Mouse (Mus musculus) MEL (cell line): ENCODE results near the gene Arhgef1. TPM values are rescaled to one million over a fixed set of nuclear protein-coding genes. Genes with fewer than 3 reads are reported as not detected.

Source experiments
- DNase-seq: peaks from one replicate; pipeline ENCODE4 v3.0.0; 2011; ENCODE audit warnings: low read depth, low spot score
- H3K27ac ChIP-seq: 2 replicates; pipeline ENCODE4 v1.5.1; 2012; ENCODE audit warnings: low read depth, mild to moderate bottlenecking, control low read depth, low read length, moderate library complexity; ENCODE audit not compliant: control insufficient read depth
- H3K27me3 ChIP-seq, 2 experiments: fragments of 150-350 bp in 1 of 2; sonication (generic) in 1 of 2; 2 replicates each; pipeline ENCODE4 v1.6.1; 2012; ENCODE audit warnings: low read length in 2 of 2, mild to moderate bottlenecking in 2 of 2, improper control_type of control experiment in 1 of 2, moderate library complexity in 1 of 2; ENCODE audit not compliant: insufficient read depth in 2 of 2, control insufficient read depth in 1 of 2
- H3K36me3 ChIP-seq, 2 experiments: 2 replicates each; pipeline ENCODE4 v1.6.1; 2012 to 2014; ENCODE audit warnings: low read length in 2 of 2, improper control_type of control experiment in 1 of 2, inconsistent platforms in 1 of 2, mild to moderate bottlenecking in 1 of 2; ENCODE audit not compliant: insufficient read depth in 2 of 2, control insufficient read depth in 1 of 2
- H3K4me1 ChIP-seq, 2 experiments: fragments of 150-350 bp in 1 of 2; sonication (generic) in 1 of 2; 2 replicates each; pipeline ENCODE4 v1.6.1; 2012; ENCODE audit warnings: low read length in 2 of 2, improper control_type of control experiment in 1 of 2, mild to moderate bottlenecking in 1 of 2; ENCODE audit not compliant: insufficient read depth in 2 of 2, control insufficient read depth in 1 of 2
- H3K4me3 ChIP-seq, 2 experiments: fragments of 150-350 bp in 1 of 2; sonication (generic) in 1 of 2; 2 replicates each; pipeline ENCODE4 v1.5.1; 2012; ENCODE audit warnings: low read depth in 2 of 2, low read length in 2 of 2, mild to moderate bottlenecking in 2 of 2, moderate library complexity in 2 of 2, control low read depth in 1 of 2, improper control_type of control experiment in 1 of 2; ENCODE audit not compliant: control insufficient read depth in 1 of 2, insufficient read depth in 1 of 2
- H3K79me2 ChIP-seq: 2 replicates; pipeline ENCODE4 v1.6.1; 2012; ENCODE audit warnings: mild to moderate bottlenecking, low read length, moderate library complexity; ENCODE audit not compliant: control insufficient read depth, poor library complexity, insufficient read depth
- H3K9ac ChIP-seq: 2 replicates; pipeline ENCODE4 v1.6.1; 2012; ENCODE audit warnings: low read depth, mild to moderate bottlenecking, control low read depth, low read length, moderate library complexity; ENCODE audit not compliant: control insufficient read depth, poor library complexity, severe bottlenecking
- H3K9me3 ChIP-seq: fragments of 150-350 bp; sonication (generic); replicated peaks from 2 replicates; pipeline ENCODE4 v1.6.1; 2012; ENCODE audit warnings: mild to moderate bottlenecking, low read length, improper control_type of control experiment, moderate library complexity; ENCODE audit not compliant: insufficient read depth
- BHLHE40 ChIP-seq: IDR thresholded peaks from 2 replicates; pipeline ENCODE4 v1.6.1; 2012; ENCODE audit warnings: low read depth, mild to moderate bottlenecking, inconsistent platforms, low read length, improper control_type of control experiment, borderline replicate concordance
- CHD1 ChIP-seq: IDR thresholded peaks from 2 replicates; pipeline ENCODE4 v1.6.1; 2012; ENCODE audit warnings: low read depth, mild to moderate bottlenecking, inconsistent platforms, low read length, improper control_type of control experiment
- CHD2 ChIP-seq: IDR thresholded peaks from 2 replicates; pipeline ENCODE4 v1.6.1; 2011; ENCODE audit warnings: low read length, improper control_type of control experiment
- CTCF ChIP-seq, 3 experiments: IDR thresholded peaks in 2 of 3; conservative IDR thresholded peaks in 1 of 3; 2 replicates each; pipeline ENCODE4 v1.5.1; 2011 to 2012; ENCODE audit warnings: low read length in 3 of 3, low read depth in 2 of 3, mild to moderate bottlenecking in 2 of 3, improper control_type of control experiment in 1 of 3, inconsistent platforms in 1 of 3, mixed read lengths in 1 of 3, moderate library complexity in 1 of 3; ENCODE audit not compliant: control insufficient read depth in 1 of 3, insufficient read depth in 1 of 3, poor library complexity in 1 of 3, severe bottlenecking in 1 of 3
- E2F4 ChIP-seq: IDR thresholded peaks from 2 replicates; pipeline ENCODE4 v1.6.1; 2011; ENCODE audit warnings: low read depth, low read length, improper control_type of control experiment, borderline replicate concordance
- ELF1 ChIP-seq: IDR thresholded peaks from 2 replicates; pipeline ENCODE4 v1.6.1; 2014; ENCODE audit warnings: low read depth, mild to moderate bottlenecking, inconsistent platforms, low read length, improper control_type of control experiment, moderate library complexity
- EP300 ChIP-seq, 2 experiments: IDR thresholded peaks; 2 replicates each; pipeline ENCODE4 v1.6.1; 2011; ENCODE audit warnings: improper control_type of control experiment in 2 of 2, low read length in 2 of 2, low read depth in 1 of 2, mild to moderate bottlenecking in 1 of 2
- GABPA ChIP-seq: IDR thresholded peaks from 2 replicates; pipeline ENCODE4 v1.6.1; 2012; ENCODE audit warnings: low read depth, mild to moderate bottlenecking, inconsistent platforms, low read length, improper control_type of control experiment, moderate library complexity
- GATA1 ChIP-seq: IDR thresholded peaks from 2 replicates; pipeline ENCODE4 v1.6.1; 2011; ENCODE audit warnings: low read depth, low read length, improper control_type of control experiment
- HCFC1 ChIP-seq: IDR thresholded peaks from 2 replicates; pipeline ENCODE4 v1.6.1; 2012; ENCODE audit warnings: low read depth, mild to moderate bottlenecking, inconsistent platforms, low read length, improper control_type of control experiment, moderate library complexity
- JUND ChIP-seq: IDR thresholded peaks from 2 replicates; pipeline ENCODE4 v1.6.1; 2011; ENCODE audit warnings: low read depth, mild to moderate bottlenecking, improper control_type of control experiment, low read length
- KAT2A ChIP-seq: conservative IDR thresholded peaks from 2 replicates; pipeline ENCODE4 v1.6.1; 2012; ENCODE audit warnings: low read depth, low read length, improper control_type of control experiment, inconsistent platforms
- MAFK ChIP-seq: IDR thresholded peaks from 2 replicates; pipeline ENCODE4 v1.6.1; 2011; ENCODE audit warnings: low read depth, mild to moderate bottlenecking, low read length, improper control_type of control experiment, borderline replicate concordance
- MAX ChIP-seq: IDR thresholded peaks from 2 replicates; pipeline ENCODE4 v1.6.1; 2011; ENCODE audit warnings: low read length, improper control_type of control experiment
- MAZ ChIP-seq: IDR thresholded peaks from 2 replicates; pipeline ENCODE4 v1.6.1; 2012; ENCODE audit warnings: low read depth, mild to moderate bottlenecking, inconsistent platforms, low read length, improper control_type of control experiment
- MEF2A ChIP-seq: IDR thresholded peaks from 2 replicates; pipeline ENCODE4 v1.6.1; 2014; ENCODE audit warnings: low read depth, mild to moderate bottlenecking, inconsistent platforms, low read length, improper control_type of control experiment; ENCODE audit not compliant: poor library complexity, insufficient replicate concordance, severe bottlenecking; ENCODE audit errors: extremely low read depth
- MXI1 ChIP-seq: IDR thresholded peaks from 2 replicates; pipeline ENCODE4 v1.6.1; 2011; ENCODE audit warnings: mild to moderate bottlenecking, low read depth, low read length, improper control_type of control experiment
- MYB ChIP-seq: IDR thresholded peaks from 2 replicates; pipeline ENCODE4 v1.6.1; 2011; ENCODE audit warnings: mild to moderate bottlenecking, low read depth, low read length, improper control_type of control experiment
- MYC ChIP-seq: IDR thresholded peaks from 2 replicates; pipeline ENCODE4 v1.6.1; 2011; ENCODE audit warnings: low read depth, mild to moderate bottlenecking, low read length, improper control_type of control experiment, moderate library complexity
- NELFE ChIP-seq: IDR thresholded peaks from 2 replicates; pipeline ENCODE4 v1.6.1; 2011; ENCODE audit warnings: low read depth, low read length, improper control_type of control experiment
- POLR2A ChIP-seq, 2 experiments: IDR thresholded peaks; 2 replicates each; pipeline ENCODE4 v1.6.1; 2011 to 2012; ENCODE audit warnings: low read length in 2 of 2, mild to moderate bottlenecking in 2 of 2, control low read depth in 1 of 2, improper control_type of control experiment in 1 of 2, low read depth in 1 of 2, moderate library complexity in 1 of 2; ENCODE audit not compliant: control insufficient read depth in 1 of 2, insufficient read depth in 1 of 2, poor library complexity in 1 of 2
- POLR2AphosphoS2 ChIP-seq: IDR thresholded peaks from 2 replicates; pipeline ENCODE4 v1.6.1; 2011; ENCODE audit warnings: low read length, improper control_type of control experiment
- POLR2AphosphoS5 ChIP-seq: IDR thresholded peaks from 2 replicates; pipeline ENCODE4 v1.6.1; 2012; ENCODE audit warnings: low read depth, borderline replicate concordance, mild to moderate bottlenecking, inconsistent platforms, low read length, moderate library complexity, mixed read lengths
- RAD21 ChIP-seq: IDR thresholded peaks from 2 replicates; pipeline ENCODE4 v1.6.1; 2011; ENCODE audit warnings: mild to moderate bottlenecking, low read depth, low read length, improper control_type of control experiment
- RCOR1 ChIP-seq: IDR thresholded peaks from 2 replicates; pipeline ENCODE4 v1.6.1; 2012; ENCODE audit warnings: low read depth, mild to moderate bottlenecking, inconsistent platforms, low read length, improper control_type of control experiment
- SMC3 ChIP-seq: IDR thresholded peaks from 2 replicates; pipeline ENCODE4 v1.6.1; 2011; ENCODE audit warnings: low read depth, low read length, improper control_type of control experiment
- TAL1 ChIP-seq: IDR thresholded peaks from 2 replicates; pipeline ENCODE4 v1.6.1; 2012; ENCODE audit warnings: mild to moderate bottlenecking, inconsistent platforms, low read length, moderate library complexity, mixed read lengths
- TCF12 ChIP-seq: IDR thresholded peaks from 2 replicates; pipeline ENCODE4 v1.6.1; 2014; ENCODE audit warnings: low read depth, mild to moderate bottlenecking, inconsistent platforms, low read length, improper control_type of control experiment, moderate library complexity
- UBTF ChIP-seq: IDR thresholded peaks from 2 replicates; pipeline ENCODE4 v1.6.1; 2012; ENCODE audit warnings: low read depth, mild to moderate bottlenecking, inconsistent platforms, low read length, improper control_type of control experiment, moderate library complexity, borderline replicate concordance; ENCODE audit not compliant: insufficient read depth
- USF1 ChIP-seq: IDR thresholded peaks from 2 replicates; pipeline ENCODE4 v1.6.1; 2014; ENCODE audit warnings: low read depth, mild to moderate bottlenecking, inconsistent platforms, low read length, improper control_type of control experiment, moderate library complexity
- USF2 ChIP-seq, 2 experiments: IDR thresholded peaks; 2 replicates each; pipeline ENCODE4 v1.6.1; 2011 to 2012; ENCODE audit warnings: improper control_type of control experiment in 2 of 2, low read length in 2 of 2, borderline replicate concordance in 1 of 2, inconsistent platforms in 1 of 2, low read depth in 1 of 2, mild to moderate bottlenecking in 1 of 2; ENCODE audit not compliant: insufficient read depth in 1 of 2
- ZKSCAN1 ChIP-seq: IDR thresholded peaks from 2 replicates; pipeline ENCODE4 v1.6.1; 2012; ENCODE audit warnings: low read depth, mild to moderate bottlenecking, inconsistent platforms, low read length, improper control_type of control experiment, moderate library complexity
- ZMIZ1 ChIP-seq: IDR thresholded peaks from 2 replicates; pipeline ENCODE4 v1.6.1; 2012; ENCODE audit warnings: low read depth, mild to moderate bottlenecking, inconsistent platforms, low read length, improper control_type of control experiment, moderate library complexity
- ZNF384 ChIP-seq: IDR thresholded peaks from 2 replicates; pipeline ENCODE4 v1.6.1; 2012; ENCODE audit warnings: low read depth, mild to moderate bottlenecking, inconsistent platforms, low read length, improper control_type of control experiment
- polyA plus RNA-seq, 2 experiments: library from polyadenylated mRNA; stranded (reverse) in 1 of 2; unstranded in 1 of 2; fragments of >175 nt in 1 of 2; fragments of >200 nt in 1 of 2; gene quantifications; 2 replicates each; pipeline versions ENCODE4 v1.2.1 to v1.2.4; 2012; ENCODE audit warnings: low replicate concordance in 2 of 2, low read depth in 1 of 2; ENCODE audit not compliant: insufficient read length in 2 of 2, insufficient read depth in 1 of 2, missing spikeins in 1 of 2
- total RNA-seq: library from RNA; depleted of rRNA; stranded (reverse); fragments of 300-350 nt; gene quantifications from 2 replicates; pipeline ENCODE4 v1.2.3, GENCODE M21; 2012; rRNA removed

The Arhgef1 gene
- total RNA-seq (43.7 and 53.3 TPM in 2 replicates), polyA plus RNA-seq (100 to 1,000 TPM in 1 of 2 experiments, not detected in 1; 163 TPM)

- Histone ChIP-seq H3K9ac (peak within 1 kb of the TSS; percentile 97), H3K9me3 (no peaks in the 10 kb centered on the region), H3K27me3 (no peaks in the 10 kb centered on the region), H3K4me1 (peaks cover 0 to 37% of the 10 kb centered on the region in 2 experiments; a peak in 2 of 4 replicates), H3K79me2 (peaks cover 28% of the 10 kb centered on the region), H3K27ac (peak within 1 kb of the TSS; percentile 99), H3K36me3 (peaks cover 0 to 23% of the 10 kb centered on the region in 2 experiments; a peak in 3 of 4 replicates), H3K4me3 (peak within 1 kb of the TSS; percentile 72 to 92)
- DNase-seq = peak; percentile 76
- peak; percentile 47 for TF ChIP-seq TCF12
- no peak for TF ChIP-seq E2F4
- TF ChIP-seq HCFC1 = peak; percentile 71
- no peak for TF ChIP-seq SMC3
- TF ChIP-seq KAT2A = no peak
- TF ChIP-seq MAFK = no peak
- no peak for TF ChIP-seq MEF2A
- TF ChIP-seq POLR2AphosphoS2 = 0 out of 2 replicates have a peak, but pooled peaks have one; percentile 22
- no peak for TF ChIP-seq RCOR1
- no peak for TF ChIP-seq ZKSCAN1
- TF ChIP-seq RAD21 = no peak
- no peak for TF ChIP-seq USF2 (IDR thresholded peaks at IDR 0.05; ENCODE audit: borderline replicate concordance in 1 of 2, insufficient read depth in 1 of 2, low read depth in 1 of 2, low read length in 2 of 2)
- TF ChIP-seq MYB = no peak
- no peak for TF ChIP-seq MYC
- TF ChIP-seq MAZ = peak; percentile 95
- 0 out of 4 replicates have a peak, but pooled peaks of 1 of the 2 experiments have one; percentile 2 for TF ChIP-seq EP300 (IDR thresholded peaks at IDR 0.05; ENCODE audit: low read depth in 1 of 2, low read length in 2 of 2)
- TF ChIP-seq UBTF = no peak
- TF ChIP-seq ZMIZ1 = no peak
- no peak; the same call in 1 of the 2 replicates for TF ChIP-seq TAL1
- no peak; the same call in 1 of the 2 replicates for TF ChIP-seq MAX
- no peak for TF ChIP-seq GATA1
- TF ChIP-seq CHD1 = peak; percentile 52; the same call in 1 of the 2 replicates
- no peak for TF ChIP-seq CTCF (IDR thresholded peaks at IDR 0.05 in 2 of 3, conservative IDR thresholded peaks at IDR 0.05 in 1 of 3; ENCODE audit: control insufficient read depth in 1 of 3, insufficient read depth in 1 of 3, low read depth in 2 of 3, low read length in 3 of 3, poor library complexity in 1 of 3, severe bottlenecking in 1 of 3)
- peak; percentile 61 for TF ChIP-seq NELFE
- peak in 1 of 2 experiments; percentile 55; a peak in 3 of 4 replicates for TF ChIP-seq POLR2A (IDR thresholded peaks at IDR 0.05; ENCODE audit: control insufficient read depth in 1 of 2, insufficient read depth in 1 of 2, low read depth in 1 of 2, low read length in 2 of 2, poor library complexity in 1 of 2)
- TF ChIP-seq MXI1 = peak; percentile 62; the same call in 1 of the 2 replicates
- no peak for TF ChIP-seq USF1
- TF ChIP-seq GABPA = 0 out of 2 replicates have a peak, but pooled peaks have one; percentile 12
- TF ChIP-seq POLR2AphosphoS5 = no peak
- peak; percentile 69; the same call in 1 of the 2 replicates for TF ChIP-seq ZNF384
- TF ChIP-seq CHD2 = no peak
- no peak for TF ChIP-seq BHLHE40
- TF ChIP-seq JUND = no peak
- 0 out of 2 replicates have a peak, but pooled peaks have one; percentile 33 for TF ChIP-seq ELF1
Measured at GRCm38 (mm10) chr7:24902630-24903443, at the start of gene Arhgef1. Gene Arhgef1 (plus strand): TSS chr7:24902912.
